Mouse (Mus musculus): ENCODE results near the gene Slc9a3r1. TPM values are rescaled to one million over a fixed set of nuclear protein-coding genes. Genes with fewer than 3 reads are reported as not detected.

Slc9a3r1 gene
- polyA plus RNA-seq, 1 experiment from 2014 or later, result 59.8 TPM

- WGBS (ENCODE audit: insufficient replicate concordance), result 64% methylated on average over 10 of the region's 10 CpGs
- peaks cover 32% of the 10 kb centered on the region for H3K36me3 ChIP-seq
- H3K27me3 ChIP-seq, result no peaks in the 10 kb centered on the region
- no peak for DNase-seq
- peak; percentile 50 for ATAC-seq (ENCODE audit: low read depth)
- H3K4me3 ChIP-seq (replicated peaks), result no peak overlapping the region
- peaks cover 64% of the 10 kb centered on the region for H3K4me1 ChIP-seq (replicated peaks)
- peak overlapping the region; percentile 63 for H3K27ac ChIP-seq
- no peak overlapping the region for H3K9ac ChIP-seq
- H3K9me3 ChIP-seq (replicated peaks), result no peaks in the 10 kb centered on the region
- peak overlapping the region; percentile 38 for H3K4me2 ChIP-seq
Observed at GRCm38 (mm10) chr11:115177559-115178195, 14.5 kb downstream of the Slc9a3r1 start.

- ATAC-seq (ENCODE audit: low read depth) (no peak), DNase-seq (no peak)
- Histone ChIP-seq H3K27ac (no peak overlapping the region), H3K4me2 (no peak overlapping the region), H3K36me3 (peaks cover 32% of the 10 kb centered on the region), H3K9me3 (replicated peaks) (no peaks in the 10 kb centered on the region), H3K27me3 (no peaks in the 10 kb centered on the region), H3K4me3 (replicated peaks) (no peak overlapping the region), H3K4me1 (replicated peaks) (peaks cover 55% of the 10 kb centered on the region), H3K9ac (no peak overlapping the region)
- WGBS (ENCODE audit: insufficient replicate concordance), result 66% methylated on average over 2 of the region's 2 CpGs
Observed at GRCm38 (mm10) chr11:115178766-115179165, 15.6 kb downstream of the Slc9a3r1 start.

GRCm38 (mm10) chr11:115179191-115179590, 16.1 kb downstream of the Slc9a3r1 start:
- peaks cover 51% of the 10 kb centered on the region for H3K4me1 ChIP-seq (replicated peaks)
- peaks cover 32% of the 10 kb centered on the region for H3K36me3 ChIP-seq
- H3K4me3 ChIP-seq (replicated peaks), result no peak overlapping the region
- no peak overlapping the region for H3K27ac ChIP-seq
- no peak overlapping the region for H3K4me2 ChIP-seq
- DNase-seq (no peak), ATAC-seq (ENCODE audit: low read depth) (no peak)
- no peaks in the 10 kb centered on the region for H3K9me3 ChIP-seq (replicated peaks)
- WGBS (ENCODE audit: insufficient replicate concordance), result 54% methylated on average over 6 of the region's 6 CpGs
- no peak overlapping the region for H3K9ac ChIP-seq
- no peaks in the 10 kb centered on the region for H3K27me3 ChIP-seq

- ATAC-seq (ENCODE audit: low read depth) (no peak), DNase-seq (no peak)
- 78% methylated on average over 6 of the region's 6 CpGs for WGBS (ENCODE audit: insufficient replicate concordance)
- Histone ChIP-seq H3K4me2 (no peak overlapping the region), H3K9me3 (replicated peaks) (no peaks in the 10 kb centered on the region), H3K4me3 (replicated peaks) (no peak overlapping the region), H3K36me3 (peaks cover 32% of the 10 kb centered on the region), H3K9ac (no peak overlapping the region), H3K4me1 (replicated peaks) (peaks cover 51% of the 10 kb centered on the region), H3K27ac (no peak overlapping the region), H3K27me3 (no peaks in the 10 kb centered on the region)
Observed at GRCm38 (mm10) chr11:115179881-115180280, 16.7 kb downstream of the Slc9a3r1 start.

GRCm38 (mm10) chr11:115181913-115182638, 18.9 kb downstream of the Slc9a3r1 start:
- no peak overlapping the region for H3K4me2 ChIP-seq
- DNase-seq (peak; percentile 64), ATAC-seq (ENCODE audit: low read depth) (no peak)
- 17% methylated on average over 12 of the region's 12 CpGs for WGBS (ENCODE audit: insufficient replicate concordance)
- no peak overlapping the region for H3K27ac ChIP-seq
- H3K4me3 ChIP-seq (replicated peaks), result no peak overlapping the region
- peaks cover 47% of the 10 kb centered on the region for H3K4me1 ChIP-seq (replicated peaks)
- no peaks in the 10 kb centered on the region for H3K9me3 ChIP-seq (replicated peaks)
- peaks cover 21% of the 10 kb centered on the region for H3K36me3 ChIP-seq
- H3K9ac ChIP-seq, result no peak overlapping the region
- no peaks in the 10 kb centered on the region for H3K27me3 ChIP-seq

GRCm38 (mm10) chr11:115184973-115185372, 21.8 kb downstream of the Slc9a3r1 start:
- Histone ChIP-seq H3K27ac (no peak overlapping the region), H3K4me3 (replicated peaks) (no peak overlapping the region), H3K36me3 (peaks cover 18% of the 10 kb centered on the region), H3K9ac (0 out of 2 replicates have a peak overlapping the region, but pooled peaks have one; percentile 29), H3K4me2 (no peak overlapping the region), H3K27me3 (no peaks in the 10 kb centered on the region), H3K9me3 (replicated peaks) (no peaks in the 10 kb centered on the region; the same call in 1 of the 2 replicates), H3K4me1 (replicated peaks) (peaks cover 52% of the 10 kb centered on the region)
- 27% methylated on average over 4 of the region's 4 CpGs for whole genome bisulfite sequencing (ENCODE audit: insufficient replicate concordance)
- no peak for ATAC-seq (ENCODE audit: low read depth)
- no peak for DNase-seq

GRCm38 (mm10) chr11:115187224-115187639, 24.1 kb downstream of the Slc9a3r1 start, which contains the start of gene Tmem104:
Gene Tmem104, plus strand, starts transcription at chr11:115187487.
- H3K36me3 ChIP-seq, result peaks cover 8% of the 10 kb centered on the region; the same call in 1 of the 2 replicates
- DNase-seq (peak; percentile 99), ATAC-seq (ENCODE audit: low read depth) (peak; percentile 90)
- peak within 1 kb of the TSS; percentile 83 for H3K9ac ChIP-seq
- peak within 1 kb of the TSS; percentile 97 for H3K4me2 ChIP-seq
- H3K9me3 ChIP-seq (replicated peaks), result no peaks in the 10 kb centered on the region; the same call in 1 of the 2 replicates
- H3K27ac ChIP-seq, result peak within 1 kb of the TSS; percentile 80
- peak within 1 kb of the TSS; percentile 75 for H3K4me3 ChIP-seq (replicated peaks)
- H3K4me1 ChIP-seq (replicated peaks), result peaks cover 66% of the 10 kb centered on the region
- no peaks in the 10 kb centered on the region for H3K27me3 ChIP-seq
- WGBS (ENCODE audit: insufficient replicate concordance), result under 1% methylated on average over 39 of the region's 39 CpGs

- Histone ChIP-seq H3K4me2 (peak within 1 kb of the TSS; percentile 97), H3K4me3 (replicated peaks) (peak within 1 kb of the TSS; percentile 75), H3K27me3 (no peaks in the 10 kb centered on the region), H3K27ac (peak within 1 kb of the TSS; percentile 80), H3K36me3 (peaks cover 8% of the 10 kb centered on the region; the same call in 1 of the 2 replicates), H3K4me1 (replicated peaks) (peaks cover 67% of the 10 kb centered on the region), H3K9me3 (replicated peaks) (no peaks in the 10 kb centered on the region; the same call in 1 of the 2 replicates), H3K9ac (peak within 1 kb of the TSS; percentile 83)
- 4% methylated on average over 12 of the region's 12 CpGs for WGBS (ENCODE audit: insufficient replicate concordance)
- no peak for DNase-seq
- ATAC-seq (ENCODE audit: low read depth), result peak; percentile 33
Observed at GRCm38 (mm10) chr11:115187693-115188092, 24.6 kb downstream of the Slc9a3r1 start, which contains the start of gene Nat9. Gene Nat9, minus strand, starts transcription at chr11:115187859.

GRCm38 (mm10) chr11:115188539-115189231, 25.5 kb downstream of the Slc9a3r1 start:
- ATAC-seq (ENCODE audit: low read depth), result no peak
- no peaks in the 10 kb centered on the region for H3K27me3 ChIP-seq
- peak overlapping the region; percentile 80 for H3K27ac ChIP-seq
- H3K4me1 ChIP-seq (replicated peaks), result peaks cover 65% of the 10 kb centered on the region
- no peaks in the 10 kb centered on the region; the same call in 1 of the 2 replicates for H3K9me3 ChIP-seq (replicated peaks)
- 32% methylated on average over 13 of the region's 13 CpGs for WGBS (ENCODE audit: insufficient replicate concordance)
- DNase-seq, result no peak
- H3K4me3 ChIP-seq (replicated peaks), result peak overlapping the region; percentile 75; the same call in 1 of the 2 replicates
- peak overlapping the region; percentile 83; the same call in 1 of the 2 replicates for H3K9ac ChIP-seq
- H3K4me2 ChIP-seq, result peak overlapping the region; percentile 97
- peaks cover 8% of the 10 kb centered on the region; the same call in 1 of the 2 replicates for H3K36me3 ChIP-seq

GRCm38 (mm10) chr11:115189304-115189703, 26.2 kb downstream of the Slc9a3r1 start:
- no peaks in the 10 kb centered on the region for H3K27me3 ChIP-seq
- no peak overlapping the region for H3K9ac ChIP-seq
- peak overlapping the region; percentile 97 for H3K4me2 ChIP-seq
- peaks cover 8% of the 10 kb centered on the region; the same call in 1 of the 2 replicates for H3K36me3 ChIP-seq
- ATAC-seq (ENCODE audit: low read depth) (no peak), DNase-seq (no peak)
- H3K4me1 ChIP-seq (replicated peaks), result peaks cover 67% of the 10 kb centered on the region
- no peak overlapping the region for H3K4me3 ChIP-seq (replicated peaks)
- 67% methylated on average over 6 of the region's 6 CpGs for WGBS (ENCODE audit: insufficient replicate concordance)
- H3K9me3 ChIP-seq (replicated peaks), result no peaks in the 10 kb centered on the region; the same call in 1 of the 2 replicates
- H3K27ac ChIP-seq, result peak overlapping the region; percentile 60

- H3K9ac ChIP-seq, result peak overlapping the region; percentile 18; the same call in 1 of the 2 replicates
- peak overlapping the region; percentile 61 for H3K27ac ChIP-seq
- H3K4me1 ChIP-seq (replicated peaks), result peaks cover 71% of the 10 kb centered on the region
- H3K4me2 ChIP-seq, result 0 out of 2 replicates have a peak overlapping the region, but pooled peaks have one; percentile 28
- H3K9me3 ChIP-seq (replicated peaks), result no peaks in the 10 kb centered on the region; the same call in 1 of the 2 replicates
- 21% methylated on average over 9 of the region's 9 CpGs for WGBS (ENCODE audit: insufficient replicate concordance)
- ATAC-seq (ENCODE audit: low read depth) (no peak), DNase-seq (no peak)
- H3K4me3 ChIP-seq (replicated peaks), result no peak overlapping the region
- H3K27me3 ChIP-seq, result no peaks in the 10 kb centered on the region
- H3K36me3 ChIP-seq, result peaks cover 12% of the 10 kb centered on the region; the same call in 1 of the 2 replicates
Observed at GRCm38 (mm10) chr11:115192180-115192579, 29.0 kb downstream of the Slc9a3r1 start.

Measured in liver, embryonic 13.5 days (tissue).